Mouse (Mus musculus) thymus, postnatal 4 days (tissue): Measurements from ENCODE around the gene Zdhhc5.

Experiments
- DNase-seq: peaks from one replicate; pipeline ENCODE4 v3.0.0; 2021

The Zdhhc5 gene

DNA sequence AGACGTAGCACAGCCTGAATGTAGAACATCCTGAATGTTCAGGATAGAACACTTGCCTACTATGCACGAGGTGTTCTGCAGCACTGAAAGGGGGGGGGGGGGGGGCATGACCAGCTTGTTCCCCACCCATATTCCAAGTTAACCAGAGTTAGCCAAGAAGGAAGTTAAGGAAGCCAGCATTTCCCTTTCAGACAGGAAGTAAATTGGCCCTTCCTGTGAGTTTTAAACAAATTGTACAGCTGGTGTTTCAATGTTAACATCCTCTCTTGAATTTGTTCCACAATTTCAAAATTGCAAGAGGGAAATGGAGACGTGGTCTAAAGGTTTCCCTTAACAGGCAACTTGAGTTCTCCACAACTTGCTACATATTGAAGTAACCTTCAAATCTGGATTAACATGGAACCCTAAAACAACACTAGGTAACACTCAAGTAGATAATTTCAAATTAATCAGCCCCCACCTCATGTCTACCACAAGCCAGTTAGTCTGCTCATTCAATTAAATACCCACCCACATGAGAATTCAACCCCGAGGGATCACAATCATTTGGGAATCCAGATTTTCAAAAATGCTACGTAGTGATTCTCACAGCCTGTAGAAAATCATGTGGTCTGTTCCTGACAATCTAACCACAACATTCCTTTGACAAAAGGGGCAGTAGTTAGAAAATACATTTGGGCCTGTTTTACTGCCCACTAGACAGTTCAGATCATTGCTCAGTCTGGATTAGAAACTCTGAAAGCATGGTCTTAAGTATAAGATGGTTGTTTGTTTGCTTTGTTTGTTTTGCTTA lies 76.4 kb downstream of the Zdhhc5 start:
- no peak for DNase-seq
